Mouse (Mus musculus) olfactory bulb, adult 2 months (tissue): ENCODE measurements around the gene Vax1.

Experiments used
- CTCF ChIP-seq: fragments of 200-500 bp; IDR thresholded peaks from 2 replicates; pipeline ENCODE4 v1.5.1; 2012; ENCODE audit warnings: low read depth, mild to moderate bottlenecking, low read length, moderate library complexity; ENCODE audit not compliant: insufficient read depth
- POLR2A ChIP-seq: fragments of 200-500 bp; IDR thresholded peaks from 2 replicates; pipeline ENCODE4 v1.6.1; 2012; ENCODE audit warnings: mild to moderate bottlenecking, low read depth, low read length, moderate library complexity; ENCODE audit not compliant: insufficient read depth

DNA sequence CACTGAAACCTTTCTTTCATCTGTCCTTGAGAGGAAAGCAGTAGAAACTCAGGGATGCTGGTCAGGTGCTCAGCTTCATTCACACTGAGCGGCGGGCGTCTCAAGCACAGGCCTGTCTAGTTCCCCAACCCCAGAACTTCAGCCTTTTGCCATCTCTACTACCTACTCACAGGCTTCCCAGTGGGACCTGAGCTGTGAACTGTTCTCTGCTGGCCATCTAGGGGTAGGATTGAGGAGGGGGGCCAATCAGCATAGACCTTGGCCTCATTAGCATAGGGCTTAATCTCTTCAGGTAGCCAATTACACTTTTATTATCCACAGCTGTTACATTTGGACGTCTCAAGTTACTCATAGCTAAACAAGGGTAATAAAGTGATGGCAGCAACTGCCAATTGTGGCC, 19.1 kb upstream of the Vax1 start:
- TF ChIP-seq CTCF (no peak), POLR2A (no peak)
